Mouse (Mus musculus): ENCODE data around the gene Abr.
A peak's percentile ranks its signal among the peaks of the same experiment; 100 is the strongest.

The Abr gene

GRCm38 (mm10) chr11:76406702-76407583, 215.2 kb downstream of the Abr start, which contains the start of gene Timm22:
Timm22 (plus strand) TSS chr11:76406952.
- peak; percentile 95 for DNase-seq (ENCODE audit: low spot score)

- no peak for DNase-seq (ENCODE audit: low spot score)
Measured at GRCm38 (mm10) chr11:76405626-76406264, 216.4 kb downstream of the Abr start.

- no peak for DNase-seq (ENCODE audit: low spot score)
Measured at GRCm38 (mm10) chr11:76405113-76405512, 217.0 kb downstream of the Abr start.

GRCm38 (mm10) chr11:76401398-76401797, 220.7 kb downstream of the Abr start:
- DNase-seq (ENCODE audit: low spot score) = no peak

GRCm38 (mm10) chr11:76399587-76400330, 222.4 kb downstream of the Abr start:
- DNase-seq (ENCODE audit: low spot score) = no peak

GRCm38 (mm10) chr11:76398798-76399586, 223.1 kb downstream of the Abr start, which contains the start of gene Nxn:
Nxn (minus strand) TSS chr11:76399140.
- DNase-seq (ENCODE audit: low spot score) = peak; percentile 95

GRCm38 (mm10) chr11:76398312-76398797, 223.8 kb downstream of the Abr start:
- DNase-seq (ENCODE audit: low spot score) = no peak

- peak; percentile 57 for DNase-seq (ENCODE audit: low spot score)
Measured at GRCm38 (mm10) chr11:76397650-76398311, 224.3 kb downstream of the Abr start.

- DNase-seq (ENCODE audit: low spot score) = no peak
Measured at GRCm38 (mm10) chr11:76392996-76393395, 229.1 kb downstream of the Abr start.

GRCm38 (mm10) chr11:76392532-76392931, 229.6 kb downstream of the Abr start:
- DNase-seq (ENCODE audit: low spot score) = no peak

GRCm38 (mm10) chr11:76388711-76389110, 233.4 kb downstream of the Abr start:
- no peak for DNase-seq (ENCODE audit: low spot score)

- no peak for DNase-seq (ENCODE audit: low spot score)
Measured at GRCm38 (mm10) chr11:76387097-76387496, 235.0 kb downstream of the Abr start.

GRCm38 (mm10) chr11:76385746-76386145, 236.4 kb downstream of the Abr start:
- DNase-seq (ENCODE audit: low spot score) = no peak

GRCm38 (mm10) chr11:76385017-76385416, 237.1 kb downstream of the Abr start:
- no peak for DNase-seq (ENCODE audit: low spot score)

GRCm38 (mm10) chr11:76384307-76384706, 237.8 kb downstream of the Abr start:
- no peak for DNase-seq (ENCODE audit: low spot score)

GRCm38 (mm10) chr11:76382711-76383324, 239.3 kb downstream of the Abr start:
- DNase-seq (ENCODE audit: low spot score) = no peak

- DNase-seq (ENCODE audit: low spot score) = no peak
Measured at GRCm38 (mm10) chr11:76381201-76381885, 240.8 kb downstream of the Abr start.

- DNase-seq (ENCODE audit: low spot score) = no peak
Measured at GRCm38 (mm10) chr11:76379921-76380544, 242.1 kb downstream of the Abr start.

- DNase-seq (ENCODE audit: low spot score) = no peak
Measured at GRCm38 (mm10) chr11:76376425-76376824, 245.7 kb downstream of the Abr start.
